Mouse (Mus musculus): ENCODE measurements at regions not wholly inside any gene's neighbourhood (a gene's known extent, or its start where the extent isn't known, plus 50 kb on each side); places are given as distances from the start of the nearest gene placed in this dataset.

- 59% methylated on average over 1 of the region's 1 CpGs for WGBS
- H3K27me3 ChIP-seq: no peaks in the 10 kb centered on the region
- no peaks in the 10 kb centered on the region for H3K4me1 ChIP-seq (replicated peaks)
Observed at GRCm38 (mm10) chr19:54783729-54784128, 343.3 kb downstream of the Gpam start.

GRCm38 (mm10) chr19:54757761-54758160 lies 369.3 kb downstream of the Gpam start:
- Histone ChIP-seq H3K4me1 (replicated peaks) (peaks cover 8% of the 10 kb centered on the region; the same call in 1 of the 2 replicates), H3K9ac (no peak overlapping the region), H3K9me3 (replicated peaks) (no peaks in the 10 kb centered on the region), H3K27me3 (no peaks in the 10 kb centered on the region), H3K4me3 (no peak overlapping the region), H3K27ac (no peak overlapping the region), H3K4me2 (no peak overlapping the region), H3K36me3 (no peaks in the 10 kb centered on the region)
- no peak for ATAC-seq (replicated peaks; ENCODE audit: insufficient number of reproducible peaks, insufficient read depth, low FRiP score, low read depth)
- WGBS: 79% methylated on average over 5 of the region's 5 CpGs

More at GRCm38 (mm10) chr19:54783729-54784128, 343.3 kb downstream of the Gpam start:
- Histone ChIP-seq H3K9me3 (replicated peaks) (no peaks in the 10 kb centered on the region), H3K27ac (no peak overlapping the region), H3K36me3 (no peaks in the 10 kb centered on the region), H3K4me3 (no peak overlapping the region), H3K4me2 (no peak overlapping the region), H3K9ac (no peak overlapping the region)
- ATAC-seq (replicated peaks; ENCODE audit: insufficient number of reproducible peaks, insufficient read depth, low FRiP score, low read depth): no peak

- Histone ChIP-seq H3K4me2 (peak overlapping the region; percentile 27; the same call in 1 of the 2 replicates), H3K9me3 (replicated peaks) (no peaks in the 10 kb centered on the region), H3K27me3 (no peaks in the 10 kb centered on the region), H3K36me3 (no peaks in the 10 kb centered on the region), H3K27ac (no peak overlapping the region), H3K9ac (no peak overlapping the region), H3K4me1 (replicated peaks) (peaks cover 8% of the 10 kb centered on the region; the same call in 1 of the 2 replicates), H3K4me3 (no peak overlapping the region)
- no peak; the same call in 1 of the 2 replicates for ATAC-seq (replicated peaks; ENCODE audit: insufficient number of reproducible peaks, insufficient read depth, low FRiP score, low read depth)
- 31% methylated on average over 8 of the region's 8 CpGs for WGBS
Observed at GRCm38 (mm10) chr19:54756681-54757257, 370.3 kb downstream of the Gpam start.

GRCm38 (mm10) chr19:54755451-54755850 lies 371.6 kb downstream of the Gpam start:
- no peak overlapping the region for H3K27ac ChIP-seq
- H3K4me1 ChIP-seq (replicated peaks): peaks cover 8% of the 10 kb centered on the region; the same call in 1 of the 2 replicates
- no peak overlapping the region for H3K4me3 ChIP-seq
- H3K4me2 ChIP-seq: no peak overlapping the region
- no peak overlapping the region for H3K9ac ChIP-seq
- H3K27me3 ChIP-seq: no peaks in the 10 kb centered on the region
- ATAC-seq (replicated peaks; ENCODE audit: insufficient number of reproducible peaks, insufficient read depth, low FRiP score, low read depth): no peak
- WGBS: 64% methylated on average over 2 of the region's 2 CpGs
- H3K36me3 ChIP-seq: no peaks in the 10 kb centered on the region
- no peaks in the 10 kb centered on the region for H3K9me3 ChIP-seq (replicated peaks)

GRCm38 (mm10) chr19:54733938-54734337 lies 393.1 kb downstream of the Gpam start:
- no peaks in the 10 kb centered on the region for H3K4me1 ChIP-seq (replicated peaks)
- no peak overlapping the region for H3K27ac ChIP-seq
- ATAC-seq (replicated peaks; ENCODE audit: insufficient number of reproducible peaks, insufficient read depth, low FRiP score, low read depth): no peak
- H3K4me2 ChIP-seq: no peak overlapping the region
- H3K27me3 ChIP-seq: no peaks in the 10 kb centered on the region
- no peak overlapping the region for H3K4me3 ChIP-seq
- WGBS: 53% methylated on average over 2 of the region's 2 CpGs
- no peak overlapping the region for H3K9ac ChIP-seq
- no peaks in the 10 kb centered on the region for H3K36me3 ChIP-seq
- H3K9me3 ChIP-seq (replicated peaks): no peaks in the 10 kb centered on the region

- no peak overlapping the region for H3K4me3 ChIP-seq
- no peak overlapping the region for H3K9ac ChIP-seq
- no peaks in the 10 kb centered on the region for H3K27me3 ChIP-seq
- H3K36me3 ChIP-seq: no peaks in the 10 kb centered on the region
- 66% methylated on average over 8 of the region's 8 CpGs for WGBS
- H3K4me1 ChIP-seq (replicated peaks): no peaks in the 10 kb centered on the region
- no peak overlapping the region for H3K4me2 ChIP-seq
- no peaks in the 10 kb centered on the region for H3K9me3 ChIP-seq (replicated peaks)
- ATAC-seq (replicated peaks; ENCODE audit: insufficient number of reproducible peaks, insufficient read depth, low FRiP score, low read depth): no peak
- H3K27ac ChIP-seq: no peak overlapping the region
Observed at GRCm38 (mm10) chr19:54731749-54732148, 395.3 kb downstream of the Gpam start.

- no peak overlapping the region for H3K4me2 ChIP-seq
- 75% methylated on average over 2 of the region's 2 CpGs for WGBS
- no peaks in the 10 kb centered on the region for H3K4me1 ChIP-seq (replicated peaks)
- H3K9ac ChIP-seq: no peak overlapping the region
- H3K36me3 ChIP-seq: no peaks in the 10 kb centered on the region
- H3K9me3 ChIP-seq (replicated peaks): no peaks in the 10 kb centered on the region
- H3K27ac ChIP-seq: no peak overlapping the region
- no peaks in the 10 kb centered on the region for H3K27me3 ChIP-seq
- no peak overlapping the region for H3K4me3 ChIP-seq
- ATAC-seq (replicated peaks; ENCODE audit: insufficient number of reproducible peaks, insufficient read depth, low FRiP score, low read depth): no peak
Observed at GRCm38 (mm10) chr19:54731315-54731714, 395.7 kb downstream of the Gpam start.

GRCm38 (mm10) chr19:54730801-54731200 lies 396.2 kb downstream of the Gpam start:
- no peaks in the 10 kb centered on the region for H3K9me3 ChIP-seq (replicated peaks)
- 68% methylated on average over 2 of the region's 2 CpGs for WGBS
- no peak overlapping the region for H3K27ac ChIP-seq
- no peak overlapping the region for H3K4me3 ChIP-seq
- no peaks in the 10 kb centered on the region for H3K36me3 ChIP-seq
- no peaks in the 10 kb centered on the region for H3K4me1 ChIP-seq (replicated peaks)
- H3K9ac ChIP-seq: no peak overlapping the region
- H3K27me3 ChIP-seq: no peaks in the 10 kb centered on the region
- no peak overlapping the region for H3K4me2 ChIP-seq
- ATAC-seq (replicated peaks; ENCODE audit: insufficient number of reproducible peaks, insufficient read depth, low FRiP score, low read depth): no peak

GRCm38 (mm10) chr19:54730296-54730695 lies 396.7 kb downstream of the Gpam start:
- no peaks in the 10 kb centered on the region for H3K27me3 ChIP-seq
- H3K9me3 ChIP-seq (replicated peaks): no peaks in the 10 kb centered on the region
- ATAC-seq (replicated peaks; ENCODE audit: insufficient number of reproducible peaks, insufficient read depth, low FRiP score, low read depth): no peak
- H3K4me3 ChIP-seq: no peak overlapping the region
- 81% methylated on average over 2 of the region's 2 CpGs for WGBS
- H3K4me2 ChIP-seq: no peak overlapping the region
- no peaks in the 10 kb centered on the region for H3K36me3 ChIP-seq
- H3K9ac ChIP-seq: no peak overlapping the region
- no peak overlapping the region for H3K27ac ChIP-seq
- no peaks in the 10 kb centered on the region for H3K4me1 ChIP-seq (replicated peaks)

- no peak overlapping the region for H3K4me2 ChIP-seq
- WGBS: 48% methylated on average over 2 of the region's 2 CpGs
Observed at GRCm38 (mm10) chr19:54722091-54722490, 404.9 kb downstream of the Gpam start.

GRCm38 (mm10) chr19:54697411-54697810 lies 429.6 kb downstream of the Gpam start:
- H3K4me3 ChIP-seq: no peak overlapping the region
- WGBS: 77% methylated on average over 8 of the region's 8 CpGs
- no peak for ATAC-seq (replicated peaks; ENCODE audit: insufficient number of reproducible peaks, insufficient read depth, low FRiP score, low read depth)
- H3K4me1 ChIP-seq (replicated peaks): no peaks in the 10 kb centered on the region
- H3K9me3 ChIP-seq (replicated peaks): no peaks in the 10 kb centered on the region
- H3K4me2 ChIP-seq: no peak overlapping the region
- H3K27me3 ChIP-seq: no peaks in the 10 kb centered on the region
- H3K9ac ChIP-seq: no peak overlapping the region
- no peak overlapping the region for H3K27ac ChIP-seq
- no peaks in the 10 kb centered on the region for H3K36me3 ChIP-seq

More at GRCm38 (mm10) chr19:54722091-54722490, 404.9 kb downstream of the Gpam start:
- H3K4me1 ChIP-seq (replicated peaks): no peaks in the 10 kb centered on the region
- H3K9me3 ChIP-seq (replicated peaks): no peaks in the 10 kb centered on the region
- no peak for ATAC-seq (replicated peaks; ENCODE audit: insufficient number of reproducible peaks, insufficient read depth, low FRiP score, low read depth)
- H3K27ac ChIP-seq: no peak overlapping the region
- no peak overlapping the region for H3K9ac ChIP-seq
- no peak overlapping the region for H3K4me3 ChIP-seq
- no peaks in the 10 kb centered on the region for H3K27me3 ChIP-seq
- no peaks in the 10 kb centered on the region for H3K36me3 ChIP-seq

GRCm38 (mm10) chr19:54693714-54694113 lies 433.3 kb downstream of the Gpam start:
- Histone ChIP-seq H3K4me2 (no peak overlapping the region), H3K9me3 (replicated peaks) (no peaks in the 10 kb centered on the region), H3K4me3 (no peak overlapping the region), H3K9ac (no peak overlapping the region), H3K36me3 (no peaks in the 10 kb centered on the region), H3K4me1 (replicated peaks) (no peaks in the 10 kb centered on the region), H3K27ac (no peak overlapping the region), H3K27me3 (no peaks in the 10 kb centered on the region)
- no peak for ATAC-seq (replicated peaks; ENCODE audit: insufficient number of reproducible peaks, insufficient read depth, low FRiP score, low read depth)
- 90% methylated on average over 3 of the region's 3 CpGs for WGBS

All from heart, embryonic 15.5 days (tissue).